Mouse (Mus musculus) stomach, embryonic 15.5 days (tissue): ENCODE measurements around the gene Ctsk. TPM values are rescaled to one million over a fixed set of nuclear protein-coding genes. Genes with fewer than 3 reads are reported as not detected.
"Not testable (repeated sequence)": the region's sequence is repeated elsewhere in the genome, so short reads cannot be mapped to it uniquely, and the experiment has no call there.

Source experiments
- ATAC-seq: fragments of 200-750 bp; cut with Nextera tagmentation; 2 replicates; pipeline ENCODE4 v1.8.0; 2017; ENCODE audit warnings: low read depth, moderate number of reproducible peaks, moderate TSS enrichment; ENCODE audit not compliant: insufficient read depth, low FRiP score
- H3K27ac ChIP-seq: fragments of 300-500 bp; sonication (generic); 2 replicates; pipeline ENCODE4 v1.5.1; 2015; ENCODE audit warnings: mild to moderate bottlenecking, inconsistent platforms
- H3K27me3 ChIP-seq: fragments of 300-500 bp; sonication (generic); replicated peaks from 2 replicates; pipeline ENCODE4 v1.6.1; 2015; ENCODE audit warnings: inconsistent platforms
- H3K36me3 ChIP-seq: fragments of 300-500 bp; sonication (generic); 2 replicates; pipeline ENCODE4 v1.6.1; 2015; ENCODE audit warnings: inconsistent platforms
- H3K4me1 ChIP-seq: fragments of 300-500 bp; sonication (generic); 2 replicates; pipeline ENCODE4 v1.6.1; 2015; ENCODE audit warnings: inconsistent platforms
- H3K4me2 ChIP-seq: fragments of 300-500 bp; sonication (generic); 2 replicates; pipeline ENCODE4 v1.6.1; 2015; ENCODE audit warnings: mild to moderate bottlenecking, inconsistent platforms
- H3K4me3 ChIP-seq: fragments of 300-500 bp; sonication (generic); replicated peaks from 2 replicates; pipeline ENCODE4 v1.5.1; 2015; ENCODE audit warnings: inconsistent platforms
- H3K9ac ChIP-seq: fragments of 300-500 bp; sonication (generic); 2 replicates; pipeline ENCODE4 v1.6.1; 2015; ENCODE audit warnings: inconsistent platforms
- H3K9me3 ChIP-seq: fragments of 300-500 bp; sonication (generic); 2 replicates; pipeline ENCODE4 v1.6.1; 2016; ENCODE audit warnings: inconsistent platforms
- WGBS: fragments of 180-500 bp; shearing (Covaris S2); methylation state at CpG from one replicate; pipeline ENCODE4 v1.1.7; 2015; 5-methylcytosine and 5-hydroxymethylcytosine counted together
- polyA plus RNA-seq: library from polyadenylated mRNA; unstranded; fragments of >200 nt; fragmentation: Nextera tagmentation; extraction: Ambion mirVana; gene quantifications from 2 replicates; pipeline ENCODE4 v1.2.1, GENCODE M21; 2015

Gene Ctsk
- polyA plus RNA-seq, 1 experiment from 2014 or later: 11.7 TPM

DNA sequence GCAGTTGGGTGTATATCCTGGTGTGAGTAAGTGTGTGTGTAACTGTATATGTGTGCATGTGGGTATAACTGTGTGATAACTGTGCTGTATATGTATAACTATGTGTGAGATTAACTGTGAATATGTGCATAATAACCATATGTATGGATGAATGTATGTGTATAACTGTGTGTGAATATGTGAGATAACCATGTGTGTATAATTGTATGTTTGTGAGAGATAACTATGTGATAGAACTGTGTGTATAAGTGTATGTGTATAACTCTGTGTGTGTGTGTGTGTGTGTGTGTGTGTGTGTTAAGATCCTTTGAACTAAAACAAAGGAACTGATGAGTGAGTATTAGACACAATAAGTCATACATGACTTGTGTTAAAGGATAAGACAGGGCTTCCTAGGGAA, 27.1 kb downstream of the Ctsk start:
- no peak for ATAC-seq
- no peaks in the 10 kb centered on the region for H3K4me1 ChIP-seq
- no peak overlapping the region for H3K9ac ChIP-seq
- no peak overlapping the region for H3K4me3 ChIP-seq
- no peaks in the 10 kb centered on the region for H3K9me3 ChIP-seq
- H3K27ac ChIP-seq: no peak overlapping the region
- no peaks in the 10 kb centered on the region for H3K27me3 ChIP-seq
- no peaks in the 10 kb centered on the region for H3K36me3 ChIP-seq
- no peak overlapping the region for H3K4me2 ChIP-seq

DNA sequence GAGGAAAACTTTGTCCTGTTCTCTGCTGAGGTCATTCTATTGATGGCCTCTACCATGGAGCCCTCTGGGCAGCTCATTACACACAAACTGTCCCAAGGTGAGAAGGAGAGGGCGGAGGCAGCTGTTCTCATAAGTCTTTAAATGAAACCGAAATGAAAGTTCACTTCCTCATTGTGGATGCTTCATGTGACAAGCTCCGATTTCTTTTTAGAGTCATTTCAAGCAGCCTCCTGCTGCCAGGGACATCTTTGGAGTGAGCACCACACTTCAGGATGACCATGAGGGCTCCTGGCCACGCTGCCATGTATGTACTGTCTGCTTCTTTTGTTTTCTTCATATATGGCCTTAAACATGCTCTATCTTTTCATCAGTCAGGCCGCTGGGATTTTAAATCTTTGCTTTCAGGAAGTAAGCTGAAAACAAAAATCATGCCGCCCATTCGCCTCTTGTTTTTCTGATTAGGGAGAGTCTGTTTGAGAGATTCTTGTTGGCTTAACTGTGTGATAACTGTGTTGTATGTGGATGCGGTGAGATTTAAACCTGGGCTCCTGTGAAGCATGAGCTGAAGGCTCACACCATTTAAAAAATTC, 27.7 kb downstream of the Ctsk start, which contains the start of gene Ctss:
Ctss (plus strand) TSS at position 165 of the 590 bp plus-strand sequence.
- no peak within 1 kb of the TSS for H3K4me3 ChIP-seq
- no peaks in the 10 kb centered on the region for H3K27me3 ChIP-seq
- H3K27ac ChIP-seq: no peak within 1 kb of the TSS
- no peaks in the 10 kb centered on the region for H3K9me3 ChIP-seq
- WGBS: 78% methylated on average over 8 of the region's 8 CpGs
- no peak for ATAC-seq
- no peak within 1 kb of the TSS for H3K4me2 ChIP-seq
- no peaks in the 10 kb centered on the region for H3K4me1 ChIP-seq
- H3K9ac ChIP-seq: no peak within 1 kb of the TSS
- H3K36me3 ChIP-seq: no peaks in the 10 kb centered on the region

DNA sequence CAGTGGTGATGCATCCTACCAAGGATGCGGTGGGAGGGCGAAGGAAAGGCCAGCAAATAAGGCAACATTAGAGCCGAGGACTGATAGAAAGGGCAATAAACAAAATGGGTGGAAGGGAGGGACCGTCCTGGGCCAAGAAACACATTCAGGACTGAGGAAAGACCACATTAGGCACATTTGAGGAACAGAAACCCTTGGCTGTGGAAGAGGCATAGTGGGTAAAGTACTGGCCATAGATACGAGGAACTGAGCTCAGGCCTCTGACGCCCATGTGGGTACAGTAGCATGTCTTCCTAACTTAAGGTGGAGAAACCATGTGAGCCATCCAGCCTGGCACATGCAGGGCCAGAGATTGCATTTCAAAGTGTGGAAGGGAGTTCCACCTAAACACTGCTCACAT, 30.8 kb downstream of the Ctsk start:
- Histone ChIP-seq H3K9me3 (no peaks in the 10 kb centered on the region), H3K4me3 (no peak overlapping the region), H3K4me2 (no peak overlapping the region), H3K27ac (no peak overlapping the region), H3K9ac (no peak overlapping the region), H3K36me3 (no peaks in the 10 kb centered on the region), H3K4me1 (no peaks in the 10 kb centered on the region), H3K27me3 (no peaks in the 10 kb centered on the region)
- ATAC-seq: no peak
- 83% methylated on average over 6 of the region's 6 CpGs for WGBS

DNA sequence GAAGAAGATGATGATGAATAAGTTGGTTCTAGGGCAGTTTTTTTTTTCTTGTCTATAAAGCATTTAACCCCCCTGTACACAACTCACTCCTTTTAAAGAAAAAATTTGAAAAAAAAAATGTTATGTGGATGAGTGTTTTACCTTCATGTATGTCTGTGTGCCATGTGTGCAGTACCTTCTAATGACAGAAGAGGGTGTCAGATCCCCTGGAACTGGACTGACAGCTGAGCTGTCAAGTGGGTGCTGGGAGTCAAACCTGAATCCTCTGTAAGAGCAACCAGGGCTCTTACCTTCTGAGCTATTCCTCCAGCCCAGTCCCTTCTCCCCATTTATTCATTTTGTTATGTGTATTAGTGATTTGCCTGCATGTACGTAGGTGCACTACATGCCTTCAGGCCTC, 32.0 kb downstream of the Ctsk start:
- Histone ChIP-seq H3K27ac (no peak overlapping the region), H3K27me3 (no peaks in the 10 kb centered on the region), H3K9ac (no peak overlapping the region), H3K4me3 (no peak overlapping the region), H3K36me3 (no peaks in the 10 kb centered on the region), H3K4me1 (no peaks in the 10 kb centered on the region), H3K4me2 (no peak overlapping the region), H3K9me3 (no peaks in the 10 kb centered on the region)
- 86% methylated on average over 1 of the region's 1 CpGs for WGBS
- ATAC-seq: no peak

DNA sequence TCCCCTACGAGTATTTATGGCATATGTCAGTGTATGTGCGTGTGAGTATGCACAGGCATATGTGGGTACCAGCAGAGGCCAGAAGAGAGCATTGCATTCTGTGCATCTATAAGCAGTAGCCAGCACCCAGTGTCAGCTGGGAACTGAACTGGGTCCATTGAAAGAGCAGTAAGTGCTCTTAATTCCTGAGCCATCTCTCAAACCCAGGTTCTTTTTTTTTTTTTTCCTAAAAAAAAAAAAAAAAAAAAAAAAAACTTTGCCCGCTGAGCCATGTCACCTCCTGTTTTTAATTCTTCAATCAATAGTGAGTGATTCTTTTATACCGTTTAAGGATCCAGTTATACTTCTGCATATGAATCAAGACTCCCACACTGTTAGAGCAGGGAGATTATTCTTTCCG, 34.3 kb downstream of the Ctsk start:
- no peaks in the 10 kb centered on the region for H3K9me3 ChIP-seq
- no peak overlapping the region for H3K27ac ChIP-seq
- H3K9ac ChIP-seq: no peak overlapping the region
- no peaks in the 10 kb centered on the region for H3K27me3 ChIP-seq
- no peaks in the 10 kb centered on the region for H3K4me1 ChIP-seq
- ATAC-seq: no peak
- H3K4me3 ChIP-seq: no peak overlapping the region
- no peaks in the 10 kb centered on the region for H3K36me3 ChIP-seq
- H3K4me2 ChIP-seq: no peak overlapping the region
- 91% methylated on average over 5 of the region's 5 CpGs for WGBS

DNA sequence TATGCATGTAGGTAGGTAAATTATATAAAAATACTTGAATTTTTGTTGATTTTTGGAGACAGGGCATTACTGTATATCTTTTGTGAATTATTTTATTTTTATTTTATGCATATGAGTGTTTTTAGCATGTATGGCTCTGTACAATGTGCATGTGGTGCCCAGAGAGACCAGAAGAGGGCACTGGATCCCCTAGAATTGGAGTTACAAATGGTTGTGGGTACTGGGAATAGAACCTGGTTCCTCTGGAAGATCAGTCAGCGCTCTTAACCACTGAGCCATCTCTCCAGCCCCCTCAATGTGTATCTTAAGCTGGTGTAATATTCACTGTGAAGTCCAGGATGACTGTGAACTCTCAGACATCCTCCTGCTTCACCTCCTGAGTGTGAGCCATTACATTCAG, 35.9 kb downstream of the Ctsk start:
- ATAC-seq: no peak
- H3K27me3 ChIP-seq: no peaks in the 10 kb centered on the region
- H3K27ac ChIP-seq: no peak overlapping the region
- no peak overlapping the region for H3K4me2 ChIP-seq
- no peaks in the 10 kb centered on the region for H3K9me3 ChIP-seq
- no peak overlapping the region for H3K9ac ChIP-seq
- no peaks in the 10 kb centered on the region for H3K4me1 ChIP-seq
- H3K4me3 ChIP-seq: no peak overlapping the region
- H3K36me3 ChIP-seq: no peaks in the 10 kb centered on the region
- 84% methylated on average over 1 of the region's 1 CpGs for WGBS

DNA sequence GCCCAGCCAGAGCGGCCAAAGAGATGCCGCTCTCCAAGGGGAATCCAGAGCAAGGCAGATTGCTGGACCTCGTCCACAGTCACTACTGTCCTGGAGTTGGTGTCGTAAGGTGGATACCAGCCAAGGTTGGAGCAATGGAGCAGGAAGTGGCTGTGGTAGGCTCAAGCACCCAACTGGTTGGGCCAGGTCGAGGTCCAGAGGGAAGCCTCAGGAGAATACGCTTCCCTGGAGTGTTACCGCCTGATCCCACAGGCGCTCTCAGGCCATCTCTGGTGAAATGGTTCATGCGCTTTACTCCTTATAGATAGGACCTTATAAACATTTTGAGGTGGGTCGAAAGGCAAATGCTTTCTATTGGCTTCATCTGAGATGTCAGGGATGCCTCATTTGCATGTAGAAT, 39.9 kb downstream of the Ctsk start:
- H3K27me3 ChIP-seq: no peaks in the 10 kb centered on the region
- H3K4me1 ChIP-seq: no peaks in the 10 kb centered on the region
- ATAC-seq: no peak
- no peak overlapping the region for H3K4me2 ChIP-seq
- 88% methylated on average over 10 of the region's 10 CpGs for WGBS
- no peak overlapping the region for H3K9ac ChIP-seq
- no peaks in the 10 kb centered on the region for H3K9me3 ChIP-seq
- H3K4me3 ChIP-seq: no peak overlapping the region
- H3K36me3 ChIP-seq: no peaks in the 10 kb centered on the region
- no peak overlapping the region for H3K27ac ChIP-seq

DNA sequence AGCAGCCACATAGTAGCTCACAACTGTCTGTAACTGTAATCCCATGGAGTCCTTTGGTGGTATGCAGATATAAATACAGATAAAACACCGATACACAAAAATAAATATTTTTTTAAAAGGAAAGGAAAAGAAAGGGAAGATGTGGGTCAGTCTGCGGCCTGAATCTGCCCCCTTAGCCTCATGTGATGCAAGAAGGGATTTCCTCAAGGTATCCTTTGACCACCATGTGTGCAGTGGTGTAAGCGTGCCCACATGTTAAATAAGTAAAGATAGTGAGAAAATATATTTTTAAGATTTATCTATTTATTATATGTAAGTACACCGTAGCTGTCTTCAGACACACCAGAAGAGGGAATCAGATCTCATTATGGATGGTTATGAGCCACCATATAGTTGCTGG, 40.8 kb downstream of the Ctsk start:
- no peak for ATAC-seq
- Histone ChIP-seq H3K9me3 (no peaks in the 10 kb centered on the region), H3K27me3 (no peaks in the 10 kb centered on the region), H3K36me3 (no peaks in the 10 kb centered on the region), H3K27ac (no peak overlapping the region), H3K4me1 (no peaks in the 10 kb centered on the region), H3K9ac (no peak overlapping the region), H3K4me3 (no peak overlapping the region), H3K4me2 (no peak overlapping the region)
- WGBS: 89% methylated on average over 4 of the region's 4 CpGs

DNA sequence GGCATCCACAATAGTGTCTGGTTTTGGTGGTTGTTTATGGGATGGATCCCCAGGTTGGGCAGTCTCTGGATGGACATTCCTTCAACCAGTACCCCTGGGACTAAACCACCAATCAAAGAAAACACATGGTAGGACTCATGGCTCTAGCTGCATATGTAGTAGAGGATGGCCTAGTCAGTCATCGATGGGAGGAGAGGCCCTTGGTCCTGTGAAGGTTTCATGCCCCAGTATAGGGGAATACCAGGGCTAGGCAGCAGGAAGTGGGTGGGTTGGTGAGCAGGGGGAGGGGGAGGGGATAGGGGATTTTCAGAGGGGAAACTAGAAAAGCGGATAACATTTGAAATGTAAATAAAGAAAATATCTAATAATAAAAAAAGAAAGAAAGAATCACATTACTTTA, 42.1 kb downstream of the Ctsk start:
- not testable (repeated sequence) for H3K27ac ChIP-seq, H3K27me3 ChIP-seq, H3K4me3 ChIP-seq, H3K4me1 ChIP-seq, ATAC-seq, H3K9me3 ChIP-seq, H3K9ac ChIP-seq, H3K36me3 ChIP-seq, H3K4me2 ChIP-seq
- WGBS: 73% methylated on average over 2 of the region's 2 CpGs

DNA sequence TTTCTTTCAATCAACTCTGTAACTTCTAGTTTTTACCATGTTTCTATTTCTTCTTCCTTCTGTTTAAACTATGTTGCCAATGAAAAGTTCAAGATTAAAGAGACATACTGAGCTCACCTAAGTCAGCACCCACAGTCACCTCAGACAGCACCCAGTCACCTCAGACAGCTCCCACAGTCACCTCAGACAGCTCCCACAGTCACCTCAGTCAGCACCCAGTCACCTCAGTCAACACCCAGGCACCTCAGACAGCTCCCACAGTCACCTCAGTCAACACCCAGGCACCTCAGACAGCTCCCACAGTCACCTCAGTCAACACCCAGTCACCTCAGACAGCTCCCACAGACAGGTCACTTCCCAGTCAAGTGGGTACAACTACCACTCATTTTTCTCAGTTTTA, 43.1 kb downstream of the Ctsk start:
- ATAC-seq: no peak
- H3K36me3 ChIP-seq: no peaks in the 10 kb centered on the region
- H3K4me3 ChIP-seq: no peak overlapping the region
- no peak overlapping the region for H3K4me2 ChIP-seq
- no peaks in the 10 kb centered on the region for H3K9me3 ChIP-seq
- H3K9ac ChIP-seq: no peak overlapping the region
- no peaks in the 10 kb centered on the region for H3K27me3 ChIP-seq
- no peaks in the 10 kb centered on the region for H3K4me1 ChIP-seq
- H3K27ac ChIP-seq: no peak overlapping the region

DNA sequence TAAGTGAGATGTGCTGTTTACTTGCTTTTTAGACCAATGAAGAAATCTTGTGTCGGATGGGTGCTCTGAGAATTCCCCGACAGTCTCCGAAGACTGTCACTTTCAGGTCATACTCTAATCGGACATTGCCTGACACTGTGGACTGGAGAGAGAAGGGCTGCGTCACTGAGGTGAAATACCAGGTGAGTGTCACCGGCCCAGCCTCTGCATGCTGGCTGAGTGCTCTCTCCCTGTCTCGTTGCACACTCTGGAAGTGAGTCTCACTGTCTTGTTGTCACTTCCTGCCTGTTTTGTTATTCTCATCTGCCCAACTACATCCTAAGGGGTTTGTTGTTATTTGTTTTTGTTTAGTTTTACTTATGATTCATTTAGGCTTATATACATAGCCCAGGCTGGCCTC, 43.9 kb downstream of the Ctsk start:
- no peak for ATAC-seq
- Histone ChIP-seq H3K36me3 (no peaks in the 10 kb centered on the region), H3K27ac (no peak overlapping the region), H3K9ac (no peak overlapping the region), H3K4me2 (no peak overlapping the region), H3K4me1 (no peaks in the 10 kb centered on the region), H3K27me3 (no peaks in the 10 kb centered on the region), H3K4me3 (no peak overlapping the region), H3K9me3 (no peaks in the 10 kb centered on the region)
- WGBS: 71% methylated on average over 7 of the region's 7 CpGs

DNA sequence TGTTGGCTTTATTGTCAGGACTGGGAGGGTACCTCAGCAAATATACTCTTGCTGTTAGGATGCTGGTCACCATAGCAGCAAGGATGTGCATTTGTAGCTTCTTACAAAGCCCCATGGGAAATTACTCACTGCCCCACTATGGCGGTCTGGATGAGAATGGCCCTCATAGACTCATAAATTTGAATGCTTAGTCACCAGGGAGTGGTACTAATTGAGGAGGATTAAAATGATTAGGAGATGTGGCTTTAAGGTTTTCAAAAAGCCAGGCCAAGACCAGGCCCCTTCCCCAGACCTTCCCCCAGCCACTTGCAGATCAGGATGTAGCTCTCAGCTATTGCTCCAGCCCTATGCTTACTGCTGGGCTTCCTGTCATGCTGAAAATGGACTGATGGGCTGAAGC, 51.1 kb downstream of the Ctsk start:
- H3K4me1 ChIP-seq: no peaks in the 10 kb centered on the region
- ATAC-seq: no peak

DNA sequence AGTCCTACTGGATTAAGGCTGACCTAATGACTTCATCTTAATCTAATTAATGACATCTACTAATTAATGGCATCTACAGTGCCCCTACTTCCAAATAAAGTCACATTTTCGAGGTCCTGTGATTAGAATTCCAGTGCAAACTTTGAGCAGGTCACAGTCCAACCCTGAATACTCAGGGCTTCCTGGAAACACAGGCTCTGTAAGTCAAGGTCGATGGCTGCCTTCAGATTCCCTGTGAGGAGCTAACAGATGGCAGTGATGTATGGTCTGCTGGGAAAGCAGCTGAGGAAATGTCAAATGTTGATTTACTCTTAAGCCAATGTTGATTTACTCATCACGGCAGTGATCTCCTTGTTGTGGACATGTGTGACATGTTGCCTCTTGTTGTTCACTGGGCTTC, 54.9 kb downstream of the Ctsk start:
- H3K36me3 ChIP-seq: no peaks in the 10 kb centered on the region
- H3K4me1 ChIP-seq: no peaks in the 10 kb centered on the region
- H3K9me3 ChIP-seq: no peaks in the 10 kb centered on the region
- H3K9ac ChIP-seq: no peak overlapping the region
- H3K27ac ChIP-seq: no peak overlapping the region
- no peak for ATAC-seq
- no peak overlapping the region for H3K4me2 ChIP-seq
- no peak overlapping the region for H3K4me3 ChIP-seq
- 31% methylated on average over 3 of the region's 3 CpGs for WGBS
- no peaks in the 10 kb centered on the region for H3K27me3 ChIP-seq

More for the DNA sequence above, 51.1 kb downstream of the Ctsk start:
- Histone ChIP-seq H3K9me3 (no peaks in the 10 kb centered on the region), H3K27me3 (no peaks in the 10 kb centered on the region), H3K9ac (no peak overlapping the region), H3K4me3 (no peak overlapping the region), H3K36me3 (no peaks in the 10 kb centered on the region), H3K27ac (no peak overlapping the region), H3K4me2 (no peak overlapping the region)
- WGBS: 74% methylated on average over 1 of the region's 1 CpGs
